Mouse (Mus musculus): ENCODE measurements around the gene Cgn. TPM values are rescaled to one million over a fixed set of nuclear protein-coding genes. Genes with fewer than 3 reads are reported as not detected.

Gene Cgn
- polyA plus RNA-seq, 1 experiment: 0.05 TPM

GRCm38 (mm10) chr3:94792258-94792657, 6.0 kb upstream of the Cgn start:
- no peaks in the 10 kb centered on the region for H3K27me3 ChIP-seq (ENCODE audit: control insufficient read depth, insufficient read depth, insufficient read length)
- no peaks in the 10 kb centered on the region for H3K79me2 ChIP-seq (ENCODE audit: control insufficient read depth, insufficient read depth)
- H3K4me3 ChIP-seq (ENCODE audit: insufficient read depth, poor library complexity, severe bottlenecking): no peak overlapping the region
- H3ac ChIP-seq (ENCODE audit: control insufficient read depth, insufficient read length, low read depth): no peak overlapping the region
- TF ChIP-seq MAX (IDR thresholded peaks at IDR 0.05) (no peak), CTCF (IDR thresholded peaks at IDR 0.05; ENCODE audit: control insufficient read depth, insufficient read depth, insufficient read length) (no peak), USF1 (IDR thresholded peaks at IDR 0.05; ENCODE audit: low read depth) (no peak), CEBPB (IDR thresholded peaks at IDR 0.05; ENCODE audit: low read depth) (no peak)
- no peaks in the 10 kb centered on the region for H3K36me3 ChIP-seq (ENCODE audit: control insufficient read depth, insufficient read depth)
- no peaks in the 10 kb centered on the region for H3K79me3 ChIP-seq (ENCODE audit: low read depth)

GRCm38 (mm10) chr3:94789516-94789915, 3.2 kb upstream of the Cgn start:
- no peak overlapping the region for H3ac ChIP-seq (ENCODE audit: control insufficient read depth, insufficient read length, low read depth)
- H3K4me3 ChIP-seq (ENCODE audit: insufficient read depth, poor library complexity, severe bottlenecking): no peak overlapping the region
- TF ChIP-seq FOSL1 (IDR thresholded peaks at IDR 0.05; ENCODE audit: insufficient read depth, low read length, poor library complexity, severe bottlenecking) (no peak), CEBPB (IDR thresholded peaks at IDR 0.05; ENCODE audit: low read depth) (no peak), MYOG (IDR thresholded peaks at IDR 0.05; ENCODE audit: control insufficient read depth, extremely low read depth, insufficient read length) (no peak), MAX (IDR thresholded peaks at IDR 0.05) (no peak), USF1 (IDR thresholded peaks at IDR 0.05; ENCODE audit: low read depth) (no peak), MYOD1 (IDR thresholded peaks at IDR 0.05; ENCODE audit: control insufficient read depth, insufficient read length, low read depth) (no peak), CTCF (IDR thresholded peaks at IDR 0.05; ENCODE audit: control insufficient read depth, insufficient read depth, insufficient read length) (no peak)
- no peaks in the 10 kb centered on the region for H3K36me3 ChIP-seq (ENCODE audit: control insufficient read depth, insufficient read depth)
- no peaks in the 10 kb centered on the region for H3K79me3 ChIP-seq (ENCODE audit: low read depth)
- no peaks in the 10 kb centered on the region for H3K79me2 ChIP-seq (ENCODE audit: control insufficient read depth, insufficient read depth)
- H3K27me3 ChIP-seq (ENCODE audit: control insufficient read depth, insufficient read depth, insufficient read length): no peaks in the 10 kb centered on the region

GRCm38 (mm10) chr3:94789071-94789470, 2.8 kb upstream of the Cgn start:
- H3K79me2 ChIP-seq (ENCODE audit: control insufficient read depth, insufficient read depth): no peaks in the 10 kb centered on the region
- no peak overlapping the region for H3ac ChIP-seq (ENCODE audit: control insufficient read depth, insufficient read length, low read depth)
- H3K4me3 ChIP-seq (ENCODE audit: insufficient read depth, poor library complexity, severe bottlenecking): no peak overlapping the region
- no peaks in the 10 kb centered on the region for H3K36me3 ChIP-seq (ENCODE audit: control insufficient read depth, insufficient read depth)
- no peaks in the 10 kb centered on the region for H3K79me3 ChIP-seq (ENCODE audit: low read depth)
- H3K27me3 ChIP-seq (ENCODE audit: control insufficient read depth, insufficient read depth, insufficient read length): no peaks in the 10 kb centered on the region
- TF ChIP-seq CTCF (IDR thresholded peaks at IDR 0.05; ENCODE audit: control insufficient read depth, insufficient read depth, insufficient read length) (no peak), MYOD1 (IDR thresholded peaks at IDR 0.05; ENCODE audit: control insufficient read depth, insufficient read length, low read depth) (no peak), CEBPB (IDR thresholded peaks at IDR 0.05; ENCODE audit: low read depth) (no peak), FOSL1 (IDR thresholded peaks at IDR 0.05; ENCODE audit: insufficient read depth, low read length, poor library complexity, severe bottlenecking) (no peak), MYOG (IDR thresholded peaks at IDR 0.05; ENCODE audit: control insufficient read depth, extremely low read depth, insufficient read length) (no peak)

- Histone ChIP-seq H3K4me3 (ENCODE audit: insufficient read depth, poor library complexity, severe bottlenecking) (no peak overlapping the region), H3K27me3 (ENCODE audit: control insufficient read depth, insufficient read depth, insufficient read length) (peaks cover 3% of the 10 kb centered on the region), H3K79me2 (ENCODE audit: control insufficient read depth, insufficient read depth) (no peaks in the 10 kb centered on the region), H3ac (ENCODE audit: control insufficient read depth, insufficient read length, low read depth) (no peak overlapping the region), H3K36me3 (ENCODE audit: control insufficient read depth, insufficient read depth) (no peaks in the 10 kb centered on the region), H3K79me3 (ENCODE audit: low read depth) (no peaks in the 10 kb centered on the region)
- TF ChIP-seq FOSL1 (IDR thresholded peaks at IDR 0.05; ENCODE audit: insufficient read depth, low read length, poor library complexity, severe bottlenecking) (no peak), MAX (IDR thresholded peaks at IDR 0.05) (no peak), USF1 (IDR thresholded peaks at IDR 0.05; ENCODE audit: low read depth) (no peak), CEBPB (IDR thresholded peaks at IDR 0.05; ENCODE audit: low read depth) (no peak)
These were observed 959 bp upstream of the Cgn start for GRCm38 (mm10) chr3:94787122-94787780.

- Histone ChIP-seq H3K79me2 (ENCODE audit: control insufficient read depth, insufficient read depth) (no peaks in the 10 kb centered on the region), H3ac (ENCODE audit: control insufficient read depth, insufficient read length, low read depth) (peak overlapping the region; percentile 42), H3K27me3 (ENCODE audit: control insufficient read depth, insufficient read depth, insufficient read length) (peaks cover 3% of the 10 kb centered on the region), H3K36me3 (ENCODE audit: control insufficient read depth, insufficient read depth) (no peaks in the 10 kb centered on the region), H3K79me3 (ENCODE audit: low read depth) (no peaks in the 10 kb centered on the region), H3K4me3 (ENCODE audit: insufficient read depth, poor library complexity, severe bottlenecking) (peak overlapping the region; percentile 6)
- TF ChIP-seq USF1 (IDR thresholded peaks at IDR 0.05; ENCODE audit: low read depth) (no peak), MAX (IDR thresholded peaks at IDR 0.05) (no peak), FOSL1 (IDR thresholded peaks at IDR 0.05; ENCODE audit: insufficient read depth, low read length, poor library complexity, severe bottlenecking) (no peak), CTCF (IDR thresholded peaks at IDR 0.05; ENCODE audit: control insufficient read depth, insufficient read depth, insufficient read length) (no peak), CEBPB (IDR thresholded peaks at IDR 0.05; ENCODE audit: low read depth) (no peak), MYOD1 (IDR thresholded peaks at IDR 0.05; ENCODE audit: control insufficient read depth, insufficient read length, low read depth) (no peak), MYOG (IDR thresholded peaks at IDR 0.05; ENCODE audit: control insufficient read depth, extremely low read depth, insufficient read length) (no peak)
These were observed 334 bp downstream of the Cgn start for GRCm38 (mm10) chr3:94785958-94786357.

GRCm38 (mm10) chr3:94784171-94784701, 2.1 kb downstream of the Cgn start:
- no peak overlapping the region for H3K4me3 ChIP-seq (ENCODE audit: insufficient read depth, poor library complexity, severe bottlenecking)

More at GRCm38 (mm10) chr3:94784171-94784701, 2.1 kb downstream of the Cgn start:
- Histone ChIP-seq H3ac (ENCODE audit: control insufficient read depth, insufficient read length, low read depth) (no peak overlapping the region), H3K79me3 (ENCODE audit: low read depth) (no peaks in the 10 kb centered on the region), H3K79me2 (ENCODE audit: control insufficient read depth, insufficient read depth) (no peaks in the 10 kb centered on the region), H3K27me3 (ENCODE audit: control insufficient read depth, insufficient read depth, insufficient read length) (peaks cover 4% of the 10 kb centered on the region), H3K36me3 (ENCODE audit: control insufficient read depth, insufficient read depth) (no peaks in the 10 kb centered on the region)
- TF ChIP-seq MYOD1 (IDR thresholded peaks at IDR 0.05; ENCODE audit: control insufficient read depth, insufficient read length, low read depth) (no peak), CTCF (IDR thresholded peaks at IDR 0.05; ENCODE audit: control insufficient read depth, insufficient read depth, insufficient read length) (no peak), MAX (IDR thresholded peaks at IDR 0.05) (no peak), MYOG (IDR thresholded peaks at IDR 0.05; ENCODE audit: control insufficient read depth, extremely low read depth, insufficient read length) (no peak), CEBPB (IDR thresholded peaks at IDR 0.05; ENCODE audit: low read depth) (no peak), USF1 (IDR thresholded peaks at IDR 0.05; ENCODE audit: low read depth) (no peak), FOSL1 (IDR thresholded peaks at IDR 0.05; ENCODE audit: insufficient read depth, low read length, poor library complexity, severe bottlenecking) (no peak)

Measured in C2C12 (cell line).